Comparison of ENCODE assay signal across 11 mouse cellular contexts in the genomic region with DNA sequence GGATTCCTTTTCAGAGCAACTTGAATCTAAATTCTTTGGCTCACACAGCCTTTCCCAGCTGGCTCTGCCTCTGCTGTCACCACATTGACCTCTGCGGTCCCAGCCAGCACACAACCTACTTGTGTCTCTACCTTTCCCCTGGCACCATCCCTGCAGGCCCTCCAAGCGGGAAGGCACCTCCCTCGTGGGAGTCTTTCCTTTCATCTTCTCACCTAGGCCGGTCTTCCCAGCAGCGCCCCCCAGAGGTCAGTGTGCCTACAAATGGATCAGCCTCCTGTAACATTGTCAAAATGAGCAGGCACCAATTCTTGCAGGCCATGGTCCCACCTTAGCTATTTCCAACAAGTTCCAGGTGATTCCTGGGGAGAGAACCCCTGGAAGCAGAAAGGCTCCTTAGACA.
DNase-seq lines count a peak whose midpoint lies in the region; ATAC-seq and TF ChIP-seq lines count a peak whose summit lies in the region.
"Had no signal": no experiment of that assay in that cellular context is flagged by ENCODE, and none has a peak within 500 bp of the region (broad histone marks: within the 10 kb centered on the region; RNA-seq: fewer than 3 reads in every experiment).

No protein-coding gene starts in this region.

- H3K9me3 ChIP-seq in midbrain, embryonic 15.5 days, result no peaks in the 10 kb centered on the region
- H3K9me3 ChIP-seq in midbrain, embryonic 11.5 days (ENCODE audit: control insufficient read depth, low read length), result no peaks in the 10 kb centered on the region
- H3K9me3 ChIP-seq in stomach, postnatal 0 days (ENCODE audit: control insufficient read depth, low read length), result no peaks in the 10 kb centered on the region

- H3K27me3 ChIP-seq in kidney, adult 2 months (replicated peaks; ENCODE audit: control insufficient read depth, insufficient read depth, low read length), result no peaks in the 10 kb centered on the region
- no peaks in the 10 kb centered on the region for H3K27me3 ChIP-seq in midbrain, embryonic 15.5 days (replicated peaks)
- no peaks in the 10 kb centered on the region for H3K27me3 ChIP-seq in midbrain, embryonic 11.5 days (ENCODE audit: control insufficient read depth, insufficient read depth, low read length)
- no peaks in the 10 kb centered on the region for H3K27me3 ChIP-seq in stomach, postnatal 0 days (ENCODE audit: control insufficient read depth, insufficient read depth, low read length)

- WGBS in kidney, adult 2 months, result 42% methylated on average over 5 of the region's 5 CpGs
- WGBS in midbrain, embryonic 15.5 days, result 55% methylated on average over 5 of the region's 5 CpGs
- WGBS in midbrain, embryonic 11.5 days, result 51% methylated on average over 5 of the region's 5 CpGs
- 51% methylated on average over 5 of the region's 5 CpGs for WGBS in stomach, postnatal 0 days

- H3K36me3 ChIP-seq in kidney, adult 2 months (ENCODE audit: control insufficient read depth, insufficient read depth, low read length), result no peaks in the 10 kb centered on the region
- H3K36me3 ChIP-seq in midbrain, embryonic 15.5 days (replicated peaks), result no peaks in the 10 kb centered on the region
- H3K36me3 ChIP-seq in midbrain, embryonic 11.5 days (ENCODE audit: control insufficient read depth, insufficient read depth, low read length), result no peaks in the 10 kb centered on the region
- H3K36me3 ChIP-seq in stomach, postnatal 0 days (ENCODE audit: control insufficient read depth, insufficient read depth, low read length), result no peaks in the 10 kb centered on the region
- H3K36me3 ChIP-seq: limb, embryonic 10.5 days had no signal

- H3K4me3 ChIP-seq in kidney, adult 2 months (ENCODE audit: insufficient read depth, low read depth, low read length), result no peak overlapping the region
- no peak overlapping the region for H3K4me3 ChIP-seq in midbrain, embryonic 15.5 days
- H3K4me3 ChIP-seq in midbrain, embryonic 11.5 days (ENCODE audit: low read depth, low read length), result no peak overlapping the region
- H3K4me3 ChIP-seq in stomach, postnatal 0 days (ENCODE audit: low read depth, low read length), result no peak overlapping the region
- H3K4me3 ChIP-seq: limb, embryonic 10.5 days had no signal

- TF ChIP-seq POLR2A in kidney, adult 2 months (IDR thresholded peaks at IDR 0.05; ENCODE audit: low read depth, low read length), result no peak

- no peak overlapping the region for H3K4me2 ChIP-seq in midbrain, embryonic 15.5 days
- no peak overlapping the region for H3K4me2 ChIP-seq in midbrain, embryonic 11.5 days
- no peak overlapping the region for H3K4me2 ChIP-seq in stomach, postnatal 0 days (replicated peaks; ENCODE audit: low read depth)

- H3K27ac ChIP-seq in kidney, adult 2 months (ENCODE audit: insufficient read depth, low read depth, low read length), result no peak overlapping the region
- peak overlapping the region; percentile 36; the same call in 1 of the 2 replicates for H3K27ac ChIP-seq in midbrain, embryonic 15.5 days
- H3K27ac ChIP-seq in midbrain, embryonic 11.5 days (ENCODE audit: low read depth, low read length), result no peak overlapping the region
- no peak overlapping the region for H3K27ac ChIP-seq in stomach, postnatal 0 days (replicated peaks)
- H3K27ac ChIP-seq: limb, embryonic 10.5 days had no signal

- DNase-seq in cerebellum, postnatal 36 days, result peak; percentile 37 to 46
- DNase-seq in cerebellum, adult 11 months, result no peak
- DNase-seq in kidney, adult 2 months, result no peak
- no peak for DNase-seq in kidney, adult 18-20 months
- DNase-seq in midbrain, embryonic 11.5 days (ENCODE audit: low spot score, missing footprints), result no peak
- DNase-seq in stomach, postnatal 0 days (ENCODE audit: low spot score), result no peak
- DNase-seq in adrenal gland, adult (ENCODE audit: inconsistent age in 2 of 2, low spot score in 1 of 2), result no peak
- DNase-seq: adrenal gland, postnatal 10 days; embryo, embryonic 11 days had no signal

- ATAC-seq in midbrain, embryonic 15.5 days (replicated peaks), result no peak
- ATAC-seq in midbrain, embryonic 11.5 days (ENCODE audit: low FRiP score), result no peak
- ATAC-seq in stomach, postnatal 0 days (ENCODE audit: low FRiP score, low TSS enrichment), result no peak

- H3K9ac ChIP-seq in midbrain, embryonic 15.5 days, result no peak overlapping the region
- no peak overlapping the region for H3K9ac ChIP-seq in midbrain, embryonic 11.5 days (ENCODE audit: low read length)
- H3K9ac ChIP-seq in stomach, postnatal 0 days (ENCODE audit: low read length), result no peak overlapping the region

- no peaks in the 10 kb centered on the region for H3K4me1 ChIP-seq in kidney, adult 2 months (ENCODE audit: control insufficient read depth, insufficient read depth, low read length)
- peaks cover 17% of the 10 kb centered on the region for H3K4me1 ChIP-seq in midbrain, embryonic 15.5 days
- H3K4me1 ChIP-seq in midbrain, embryonic 11.5 days (ENCODE audit: control insufficient read depth, insufficient read depth, low read length), result no peaks in the 10 kb centered on the region; the same call in 1 of the 2 replicates
- no peaks in the 10 kb centered on the region for H3K4me1 ChIP-seq in stomach, postnatal 0 days (replicated peaks; ENCODE audit: control insufficient read depth, insufficient read depth)

- no peak for TF ChIP-seq EP300 in stomach, postnatal 0 days (optimal IDR thresholded peaks at IDR 0.05)

- peak; percentile 28; the same call in 1 of the 2 replicates for TF ChIP-seq CTCF in kidney, adult 2 months (conservative IDR thresholded peaks at IDR 0.05; ENCODE audit: insufficient read depth, insufficient read length, low read depth, low read length)
- TF ChIP-seq CTCF in stomach, postnatal 0 days (IDR thresholded peaks at IDR 0.05; ENCODE audit: low read depth), result peak; percentile 35

Comparison
In these comparisons a context has a peak if more than half of its experiments do, and no peak if none do; other contexts are left out.
1. DNase-seq: peak in cerebellum, postnatal 36 days (2 of 2); none in cerebellum, adult 11 months (single experiment), kidney, adult 2 months (single experiment), kidney, adult 18-20 months (single experiment), midbrain, embryonic 11.5 days (single experiment), stomach, postnatal 0 days (single experiment) and adrenal gland, adult (0 of 2).